Mouse (Mus musculus) frontal cortex, postnatal 36 days (tissue): Measurements from ENCODE around the gene Arhgap22.

Experiments
- DNase-seq, 2 experiments: peaks; one replicate each; pipeline ENCODE4 v3.0.0; 2022; ENCODE audit warnings: low spot score in 2 of 2

The Arhgap22 gene

DNA sequence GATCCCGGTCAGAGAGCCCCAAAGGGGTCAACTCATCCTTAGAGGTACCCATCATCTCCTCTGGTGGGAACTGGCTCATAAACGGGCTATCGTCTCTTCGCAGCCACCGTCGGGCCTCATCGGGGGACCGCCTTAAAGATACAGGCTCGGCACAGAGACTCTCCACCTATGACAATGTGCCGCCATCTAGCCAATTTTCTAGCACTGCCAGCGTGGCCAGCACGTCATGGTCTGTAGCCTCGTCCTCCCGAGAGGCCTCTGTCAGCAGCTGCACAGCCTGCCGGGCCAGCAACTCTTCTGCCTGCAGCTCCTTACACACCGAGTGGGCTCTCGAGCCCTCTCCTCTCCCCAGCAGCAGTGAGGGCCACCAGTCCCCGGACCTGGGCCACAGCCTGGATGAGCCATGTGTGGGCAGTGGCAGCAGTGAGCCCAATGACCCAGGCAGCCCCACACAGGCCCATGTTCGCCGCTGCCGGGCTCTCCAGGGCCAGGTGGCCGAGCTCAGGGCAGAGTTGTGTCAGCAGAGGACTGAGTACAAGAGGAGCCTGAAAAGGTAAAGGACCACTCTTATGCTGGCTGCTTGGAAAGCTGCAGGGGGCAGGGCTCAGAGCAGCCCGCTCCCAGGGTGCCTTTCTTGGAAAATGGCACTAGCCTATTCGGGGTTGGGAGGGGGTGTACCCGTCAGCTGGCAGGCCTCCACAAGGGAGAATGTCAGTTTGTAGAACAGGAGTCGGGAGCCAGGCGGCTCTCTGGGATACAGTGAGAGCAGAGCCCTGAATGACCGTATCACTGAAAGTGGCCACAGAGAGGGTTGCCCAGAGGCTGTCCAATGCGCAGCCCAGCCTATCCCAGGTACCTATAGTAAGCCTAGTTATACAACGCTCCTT, 153.3 kb downstream of the Arhgap22 start:
- no peak for DNase-seq

DNA sequence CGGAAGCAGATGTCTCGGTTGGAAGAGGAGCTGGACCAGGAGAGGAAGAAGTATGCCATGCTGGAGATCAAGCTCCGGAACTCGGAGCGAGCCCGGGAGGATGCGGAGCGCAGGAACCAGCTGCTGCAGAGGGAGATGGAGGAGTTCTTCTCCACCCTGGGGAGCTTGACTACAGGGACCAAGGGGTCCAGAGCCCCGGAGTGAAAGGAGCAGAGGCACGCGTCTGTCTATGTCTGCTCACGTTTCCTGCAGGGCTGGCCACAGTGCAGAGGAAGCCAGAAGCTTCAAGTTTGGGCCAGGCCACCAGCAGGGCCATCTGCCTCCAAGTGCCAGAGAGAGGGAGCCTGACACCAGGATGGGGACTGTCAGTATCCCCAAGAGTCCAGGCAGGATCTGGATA, 155.5 kb downstream of the Arhgap22 start:
- DNase-seq, result no peak

DNA sequence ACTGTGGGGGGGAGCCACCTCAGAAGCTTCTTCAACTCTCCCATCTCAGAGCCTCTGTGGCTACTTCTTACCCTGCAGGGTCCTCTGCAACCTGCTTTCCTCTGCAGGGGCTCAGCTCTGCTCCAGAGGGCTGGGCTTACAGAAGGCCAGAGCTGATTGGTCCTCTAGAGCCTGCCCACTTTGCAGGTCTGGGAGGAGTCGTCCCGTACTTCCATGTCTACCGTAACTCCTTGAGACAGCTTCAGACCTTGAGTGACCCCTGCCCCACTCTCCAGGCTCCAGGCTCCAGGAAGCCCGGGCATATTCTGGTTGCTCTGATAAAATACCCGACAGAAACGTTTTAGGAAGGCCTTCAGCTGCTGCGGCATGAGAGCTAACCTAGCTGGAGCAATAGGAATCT, 156.2 kb downstream of the Arhgap22 start:
- DNase-seq, result no peak

DNA sequence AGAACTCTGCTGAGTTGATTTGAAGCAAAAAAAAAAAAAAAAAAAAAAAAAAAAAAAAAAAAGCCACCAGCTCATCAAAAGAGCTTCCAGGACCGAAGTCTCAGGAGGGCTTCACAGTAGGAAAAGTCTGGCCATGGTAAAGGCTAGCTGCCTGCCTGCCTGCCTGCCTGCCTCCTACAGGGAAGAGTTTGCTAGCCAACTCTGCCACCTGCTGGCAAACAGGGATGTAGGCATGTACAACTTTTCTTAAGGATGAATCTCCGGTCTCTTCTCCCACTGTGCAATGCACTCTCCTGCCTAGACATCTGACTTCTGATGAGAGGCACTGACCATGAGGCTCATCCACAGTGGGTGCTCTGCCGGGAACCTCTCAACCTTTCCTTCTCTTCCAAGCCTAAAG, 157.4 kb downstream of the Arhgap22 start:
- peak; percentile 64 to 81 for DNase-seq

DNA sequence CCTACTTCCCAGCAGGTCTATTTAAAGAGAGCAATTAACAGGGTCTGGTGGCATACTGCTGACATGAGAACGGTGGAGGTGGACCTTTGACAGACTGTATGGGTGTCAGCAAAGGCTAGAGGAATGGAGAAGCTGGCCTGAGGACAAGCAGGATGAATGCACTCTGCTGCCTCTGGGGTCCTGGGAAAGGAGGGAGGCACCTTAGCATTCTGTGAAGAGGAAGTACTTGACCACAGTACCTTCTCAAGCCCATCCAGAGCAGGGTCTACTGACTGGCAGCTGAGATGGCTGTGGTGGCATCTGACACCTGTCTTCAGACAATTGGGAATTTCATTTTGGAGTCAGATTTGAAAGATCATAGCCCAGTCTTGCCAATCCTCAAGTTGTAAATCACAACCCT, 159.4 kb downstream of the Arhgap22 start:
- DNase-seq, result no peak

DNA sequence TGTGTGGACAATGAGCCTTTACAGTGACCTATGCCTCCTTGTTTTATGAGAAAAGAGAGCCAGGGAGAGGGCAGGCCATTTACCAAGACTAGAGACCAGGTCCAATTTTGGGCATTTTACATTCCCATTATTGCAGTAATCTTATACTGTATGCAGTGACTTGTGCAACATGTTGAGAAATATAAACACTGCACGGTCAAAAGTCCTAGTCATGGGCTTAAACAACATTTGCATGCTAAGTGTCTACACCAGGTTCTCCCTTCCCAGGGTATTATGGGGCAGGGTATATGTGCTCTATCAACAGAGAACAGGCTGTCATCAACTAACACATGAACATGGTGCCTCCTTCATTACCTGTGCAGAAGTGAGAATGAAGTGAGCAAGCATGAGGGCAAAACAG, 160.3 kb downstream of the Arhgap22 start:
- DNase-seq, result no peak

DNA sequence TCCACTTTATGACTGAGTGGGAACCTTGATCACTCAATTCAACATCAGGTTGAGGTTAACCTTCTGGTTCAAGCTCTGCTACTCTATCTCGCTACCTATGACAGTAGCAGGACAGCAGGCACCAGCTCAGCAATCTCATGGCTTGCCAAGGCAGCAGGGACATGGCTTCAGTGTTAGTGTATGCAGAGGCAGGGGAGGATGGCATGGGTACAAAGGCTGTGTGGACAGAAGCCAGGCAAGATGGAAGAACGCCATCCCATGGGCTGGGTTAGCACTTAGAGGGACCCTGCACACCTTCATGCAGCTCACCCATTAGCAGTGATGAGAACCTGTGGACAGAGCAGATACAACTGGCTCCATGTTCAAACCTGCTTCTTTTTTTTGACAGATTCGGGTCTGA, 163.4 kb downstream of the Arhgap22 start:
- DNase-seq, result no peak

DNA sequence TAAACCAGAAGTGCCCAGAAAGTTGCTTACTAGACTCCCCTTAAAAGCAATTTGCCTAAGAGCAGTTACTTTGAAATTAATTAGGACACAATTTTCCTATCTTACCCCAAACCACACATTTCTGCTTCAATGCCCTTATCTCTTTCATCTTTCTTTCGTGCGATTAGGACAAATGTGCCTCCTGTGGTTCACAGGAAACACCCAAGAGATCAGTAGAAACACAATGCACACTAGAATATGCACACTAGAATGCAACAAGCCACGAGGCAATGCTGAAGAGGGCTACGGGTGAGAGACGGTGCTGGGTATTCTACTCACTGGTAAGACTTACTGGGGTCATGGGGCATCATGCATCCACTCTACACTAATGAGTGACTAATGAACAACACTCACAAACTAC, 164.9 kb downstream of the Arhgap22 start:
- no peak for DNase-seq

DNA sequence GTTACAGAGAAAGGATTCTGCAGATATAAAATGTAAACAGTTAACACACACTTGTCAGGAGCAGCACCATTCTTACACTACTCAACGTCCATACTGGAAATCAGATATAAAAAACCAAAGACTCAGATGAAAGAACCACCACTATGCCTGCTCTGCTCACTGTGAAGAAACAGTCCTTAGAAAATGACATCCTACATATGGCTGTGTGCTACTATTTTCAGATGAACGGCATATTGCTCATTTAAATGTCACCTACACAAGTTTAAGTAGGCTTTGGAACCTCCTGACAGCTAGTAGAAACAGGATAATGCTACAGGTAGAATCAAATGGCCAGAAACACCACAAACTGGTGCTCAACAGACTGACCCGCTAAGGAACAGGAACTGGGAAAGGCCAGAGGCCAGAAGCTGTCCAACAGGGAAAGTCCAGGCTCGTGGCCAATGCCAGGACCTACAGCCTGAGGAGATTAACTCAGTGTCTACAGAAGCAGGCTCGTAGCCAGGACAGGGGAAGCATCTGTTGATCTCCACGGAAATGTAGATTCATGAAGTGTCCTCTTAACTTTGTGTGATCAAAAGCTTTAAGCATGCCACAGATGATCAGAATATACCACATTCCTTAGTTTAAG, 167.1 kb downstream of the Arhgap22 start:
- no peak for DNase-seq

DNA sequence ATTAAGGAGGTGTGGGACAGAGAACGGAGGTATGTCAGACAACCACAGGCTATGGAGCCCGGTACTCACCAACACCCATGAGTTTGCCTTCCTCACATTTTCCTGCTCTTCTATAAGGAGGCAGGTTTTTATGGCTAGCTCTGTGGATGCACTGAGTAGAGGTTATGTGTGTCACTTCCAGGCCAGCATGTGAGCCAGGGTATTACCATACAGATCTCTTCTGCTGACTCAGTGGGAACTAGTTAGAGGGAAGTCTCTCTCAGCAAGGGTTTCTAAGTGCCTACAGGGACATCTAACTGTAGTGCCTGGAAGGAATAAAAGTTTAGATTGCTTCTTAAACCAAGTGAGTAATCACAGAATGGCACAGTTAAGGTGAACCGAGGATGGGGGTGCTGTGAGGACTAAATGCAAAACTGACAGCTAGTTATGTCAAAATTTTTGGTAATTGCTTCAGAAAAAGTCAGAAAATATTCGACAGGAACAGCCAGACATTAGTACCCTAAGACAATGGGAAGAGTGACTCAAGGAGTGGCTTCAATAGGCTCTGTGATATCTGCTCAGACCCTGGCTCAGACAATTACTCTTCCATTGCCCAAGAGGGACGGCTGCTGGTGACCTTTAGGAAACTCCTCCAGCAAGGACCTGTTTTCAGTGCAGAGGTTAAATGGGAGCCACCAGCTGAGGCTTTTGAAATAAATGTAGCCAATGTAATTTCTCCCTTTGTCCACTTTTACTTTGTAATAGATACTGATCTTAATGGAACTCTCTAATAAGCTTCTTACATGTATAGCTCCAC, 184.4 kb downstream of the Arhgap22 start:
- DNase-seq, result no peak

DNA sequence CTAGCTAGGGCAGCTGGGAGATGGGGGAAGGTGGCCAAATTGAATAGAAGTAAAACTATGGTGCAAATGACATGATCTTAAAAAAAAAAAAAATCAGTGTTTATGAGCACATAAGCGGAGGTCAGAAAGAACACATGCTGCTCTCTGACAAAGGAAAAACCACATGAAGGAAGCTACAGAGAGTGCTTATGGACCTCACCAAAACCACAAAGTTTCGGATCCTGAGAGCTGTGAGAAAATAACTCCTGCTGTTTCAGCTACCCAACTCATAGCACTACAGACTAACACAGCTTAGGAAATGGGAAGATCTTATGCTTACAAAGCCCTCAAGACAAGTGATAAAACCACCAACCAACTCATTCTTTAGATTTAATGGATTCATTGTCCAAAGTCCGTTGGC, 186.2 kb downstream of the Arhgap22 start:
- DNase-seq, result no peak

DNA sequence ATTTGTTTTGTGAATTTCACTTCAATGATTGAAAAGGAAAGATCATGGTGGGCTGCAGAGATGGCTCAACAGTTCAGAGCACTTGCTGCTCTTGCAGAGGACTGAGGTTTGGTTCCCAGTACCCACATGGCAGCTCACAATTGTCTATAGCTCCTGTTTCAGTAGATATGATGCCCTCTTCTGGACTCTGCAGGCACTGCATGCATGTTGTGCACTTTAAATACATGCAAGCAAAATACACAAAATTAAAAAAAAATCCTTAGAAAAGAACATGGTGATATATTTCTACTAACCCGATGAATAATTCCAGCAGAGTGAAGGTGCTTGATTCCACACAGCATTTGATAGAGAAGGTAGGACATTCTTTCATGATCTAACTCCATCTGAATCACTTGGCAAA, 188.5 kb downstream of the Arhgap22 start:
- no peak for DNase-seq

DNA sequence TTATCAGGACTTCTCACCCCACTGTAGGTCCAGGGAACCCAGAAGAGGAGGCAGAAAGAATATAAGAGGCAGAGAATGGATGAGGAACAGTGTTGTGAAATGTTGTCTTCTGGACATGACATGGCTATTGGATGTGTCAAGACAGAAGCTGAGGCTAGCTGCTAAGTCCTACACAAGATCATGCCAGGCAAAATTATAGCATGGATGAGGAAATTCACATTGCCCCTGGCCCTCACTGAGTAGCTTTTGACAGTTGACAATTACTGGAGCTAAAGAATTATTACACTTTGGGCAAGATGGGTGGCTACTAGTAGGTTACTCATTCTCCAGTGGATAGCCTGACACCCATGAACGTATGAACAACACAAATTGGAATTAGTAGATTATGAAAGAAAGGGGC, 201.9 kb downstream of the Arhgap22 start:
- no peak for DNase-seq

DNA sequence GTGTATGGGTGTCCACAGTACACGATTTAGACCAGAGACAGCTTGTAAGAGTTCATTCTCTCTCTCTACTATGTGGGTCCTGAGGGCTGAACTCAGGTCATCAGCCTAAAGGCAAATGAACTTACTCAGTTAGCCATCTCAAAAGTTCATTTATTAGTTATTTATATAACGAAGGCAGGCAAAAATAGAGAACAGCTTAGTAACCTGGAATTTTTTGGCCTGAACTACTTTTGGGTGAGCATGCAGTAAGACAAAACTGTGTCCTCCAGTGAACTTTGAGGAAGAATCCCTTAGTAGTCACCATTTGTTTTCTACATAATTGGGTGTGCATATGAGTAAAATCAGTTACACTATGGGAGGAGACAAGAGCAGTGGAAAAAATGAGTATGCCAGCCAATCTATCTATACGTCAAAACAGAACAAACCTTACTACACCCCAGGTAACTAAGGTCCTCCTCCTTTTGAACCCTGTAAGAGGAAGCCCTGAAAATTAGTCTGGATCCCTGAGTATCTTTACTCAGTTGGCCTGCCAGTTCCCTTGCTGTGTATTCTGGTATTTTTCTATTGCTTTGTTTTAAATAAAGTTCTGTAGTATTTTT, 204.6 kb downstream of the Arhgap22 start:
- DNase-seq, result no peak
